Mouse (Mus musculus): ENCODE data around the gene Prkcz.

Prkcz gene

GRCm38 (mm10) chr4:155306356-155307242, 54.6 kb downstream of the Prkcz start:
- no peak for DNase-seq

GRCm38 (mm10) chr4:155305531-155306031, 55.6 kb downstream of the Prkcz start:
- DNase-seq: peak in 1 of 2 experiments; percentile 51

- DNase-seq: peak in 1 of 2 experiments; percentile 30
These were observed 56.6 kb downstream of the Prkcz start for GRCm38 (mm10) chr4:155304508-155305096.

GRCm38 (mm10) chr4:155301965-155302364, 59.2 kb downstream of the Prkcz start:
- DNase-seq: no peak

- no peak for DNase-seq
These were observed 60.1 kb downstream of the Prkcz start for GRCm38 (mm10) chr4:155301098-155301447.

GRCm38 (mm10) chr4:155300421-155301097, 60.6 kb downstream of the Prkcz start:
- DNase-seq: peak in 1 of 2 experiments; percentile 53

GRCm38 (mm10) chr4:155298826-155299225, 62.3 kb downstream of the Prkcz start:
- DNase-seq: peak; percentile 82

GRCm38 (mm10) chr4:155297057-155297456, 64.1 kb downstream of the Prkcz start:
- peak; percentile 74 to 86 for DNase-seq

GRCm38 (mm10) chr4:155295996-155296395, 65.2 kb downstream of the Prkcz start:
- peak; percentile 66 to 71 for DNase-seq

- DNase-seq: peak; percentile 58 to 74
These were observed 66.1 kb downstream of the Prkcz start for GRCm38 (mm10) chr4:155295026-155295590.

- peak; percentile 45 to 49 for DNase-seq
These were observed 66.8 kb downstream of the Prkcz start for GRCm38 (mm10) chr4:155294381-155294780.

GRCm38 (mm10) chr4:155292863-155293262, 68.3 kb downstream of the Prkcz start:
- DNase-seq: no peak

- peak; percentile 75 to 77 for DNase-seq
These were observed 71.1 kb downstream of the Prkcz start for GRCm38 (mm10) chr4:155290045-155290444.

- no peak for DNase-seq
These were observed 72.6 kb downstream of the Prkcz start for GRCm38 (mm10) chr4:155288586-155288985.

GRCm38 (mm10) chr4:155287713-155288112, 73.4 kb downstream of the Prkcz start:
- DNase-seq: peak; percentile 80 to 81

- DNase-seq: no peak
These were observed 75.1 kb downstream of the Prkcz start for GRCm38 (mm10) chr4:155286090-155286489.

- DNase-seq: no peak
These were observed 76.4 kb downstream of the Prkcz start for GRCm38 (mm10) chr4:155284521-155285379.

- peak; percentile 59 to 71 for DNase-seq
These were observed 77.6 kb downstream of the Prkcz start for GRCm38 (mm10) chr4:155283585-155283984.

GRCm38 (mm10) chr4:155283001-155283503, 78.1 kb downstream of the Prkcz start:
- peak in 1 of 2 experiments; percentile 50 for DNase-seq

- DNase-seq: no peak
These were observed 78.9 kb downstream of the Prkcz start for GRCm38 (mm10) chr4:155282231-155282630.

- no peak for DNase-seq
These were observed 79.5 kb downstream of the Prkcz start for GRCm38 (mm10) chr4:155281652-155282051.

- DNase-seq: no peak
These were observed 79.9 kb downstream of the Prkcz start for GRCm38 (mm10) chr4:155281227-155281626.

All from cerebellum, postnatal 14 days (tissue).